Mouse (Mus musculus): ENCODE data around the gene Ubap2l.

DNA sequence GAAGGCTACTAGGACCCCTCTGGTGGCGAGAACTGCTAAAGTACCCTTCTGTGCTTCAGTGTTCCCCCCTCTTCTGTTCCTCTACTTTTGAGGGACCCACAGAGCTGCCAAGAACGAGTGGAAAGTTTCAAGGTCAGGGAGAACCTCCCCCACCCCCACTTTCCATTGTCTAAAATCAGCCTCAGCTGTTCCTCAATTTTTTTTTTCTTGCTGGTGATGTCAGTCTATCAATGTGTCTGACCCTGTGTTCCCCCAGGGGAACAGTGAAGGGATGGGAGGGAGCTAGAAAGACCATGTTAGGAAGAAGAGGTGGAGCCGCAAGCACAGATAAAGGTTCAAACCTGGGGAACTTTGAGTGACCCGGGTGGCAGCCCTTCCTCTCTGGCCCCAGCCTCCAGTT is 19.9 kb upstream of the Ubap2l start, which contains the start of gene Tpm3:
- TF ChIP-seq EP300 (optimal IDR thresholded peaks at IDR 0.05) (no peak), CTCF (IDR thresholded peaks at IDR 0.05; ENCODE audit: low read depth) (no peak)

All from stomach, postnatal 0 days (tissue).